Mouse (Mus musculus): ENCODE measurements at regions not wholly inside any gene's neighbourhood (a gene's known extent, or its start where the extent isn't known, plus 50 kb on each side); places are given as distances from the start of the nearest gene placed in this dataset.

- no peak overlapping the region for H3K27ac ChIP-seq (ENCODE audit: low read length)
- H3K36me3 ChIP-seq (ENCODE audit: insufficient read depth, low read length) = no peaks in the 10 kb centered on the region
- no peak overlapping the region for H3K4me3 ChIP-seq (ENCODE audit: low read depth, low read length)
- no peak overlapping the region for H3K9ac ChIP-seq (replicated peaks; ENCODE audit: low read depth)
- H3K4me1 ChIP-seq (ENCODE audit: insufficient read depth, low read depth, low read length) = peaks cover 57% of the 10 kb centered on the region
- WGBS = 60% methylated on average over 7 of the region's 7 CpGs
- no peak for ATAC-seq
- DNase-seq (ENCODE audit: low spot score) = no peak
- no peak for TF ChIP-seq CTCF (IDR thresholded peaks at IDR 0.05)
- TF ChIP-seq EP300 (IDR thresholded peaks at IDR 0.05) = no peak
- H3K4me2 ChIP-seq (replicated peaks; ENCODE audit: low read depth, low read length) = no peak overlapping the region
- no peaks in the 10 kb centered on the region for H3K9me3 ChIP-seq (ENCODE audit: low read length)
- no peaks in the 10 kb centered on the region for H3K27me3 ChIP-seq (replicated peaks; ENCODE audit: insufficient read depth, low read length)
These were observed 110.1 kb downstream of the Tomm20 start for GRCm38 (mm10) chr8:126835554-126835953.

GRCm38 (mm10) chr8:126833471-126834453 lies 111.9 kb downstream of the Tomm20 start:
- Histone ChIP-seq H3K9me3 (ENCODE audit: low read length) (no peaks in the 10 kb centered on the region), H3K36me3 (ENCODE audit: insufficient read depth, low read length) (no peaks in the 10 kb centered on the region), H3K4me1 (ENCODE audit: insufficient read depth, low read depth, low read length) (peaks cover 44% of the 10 kb centered on the region; the same call in 1 of the 2 replicates), H3K4me2 (replicated peaks; ENCODE audit: low read depth, low read length) (peak overlapping the region; percentile 17; the same call in 1 of the 2 replicates), H3K4me3 (ENCODE audit: low read depth, low read length) (no peak overlapping the region), H3K27ac (ENCODE audit: low read length) (peak overlapping the region; percentile 79), H3K27me3 (replicated peaks; ENCODE audit: insufficient read depth, low read length) (no peaks in the 10 kb centered on the region), H3K9ac (replicated peaks; ENCODE audit: low read depth) (peak overlapping the region; percentile 13; the same call in 1 of the 2 replicates)
- TF ChIP-seq CTCF (IDR thresholded peaks at IDR 0.05) (no peak), EP300 (IDR thresholded peaks at IDR 0.05) (peak; percentile 71; the same call in 1 of the 2 replicates)
- peak; percentile 19 for ATAC-seq
- WGBS = 6% methylated on average over 19 of the region's 19 CpGs
- peak; percentile 88 for DNase-seq (ENCODE audit: low spot score)

GRCm38 (mm10) chr8:126833006-126833405 lies 112.6 kb downstream of the Tomm20 start:
- peak overlapping the region; percentile 17; the same call in 1 of the 2 replicates for H3K4me2 ChIP-seq (replicated peaks; ENCODE audit: low read depth, low read length)
- peak overlapping the region; percentile 79 for H3K27ac ChIP-seq (ENCODE audit: low read length)
- TF ChIP-seq EP300 (IDR thresholded peaks at IDR 0.05) = no peak
- peak; percentile 24; the same call in 1 of the 2 replicates for TF ChIP-seq CTCF (IDR thresholded peaks at IDR 0.05)
- ATAC-seq (no peak), DNase-seq (ENCODE audit: low spot score) (peak; percentile 57)
- WGBS = 10% methylated on average over 5 of the region's 5 CpGs
- no peak overlapping the region for H3K4me3 ChIP-seq (ENCODE audit: low read depth, low read length)
- H3K36me3 ChIP-seq (ENCODE audit: insufficient read depth, low read length) = no peaks in the 10 kb centered on the region
- peak overlapping the region; percentile 13; the same call in 1 of the 2 replicates for H3K9ac ChIP-seq (replicated peaks; ENCODE audit: low read depth)
- H3K9me3 ChIP-seq (ENCODE audit: low read length) = no peaks in the 10 kb centered on the region
- H3K27me3 ChIP-seq (replicated peaks; ENCODE audit: insufficient read depth, low read length) = no peaks in the 10 kb centered on the region
- peaks cover 41% of the 10 kb centered on the region; the same call in 1 of the 2 replicates for H3K4me1 ChIP-seq (ENCODE audit: insufficient read depth, low read depth, low read length)

GRCm38 (mm10) chr8:126832163-126832978 lies 113.3 kb downstream of the Tomm20 start:
- 51% methylated on average over 12 of the region's 12 CpGs for WGBS
- TF ChIP-seq CTCF (IDR thresholded peaks at IDR 0.05) (no peak), EP300 (IDR thresholded peaks at IDR 0.05) (no peak)
- Histone ChIP-seq H3K4me2 (replicated peaks; ENCODE audit: low read depth, low read length) (no peak overlapping the region), H3K27me3 (replicated peaks; ENCODE audit: insufficient read depth, low read length) (no peaks in the 10 kb centered on the region), H3K9ac (replicated peaks; ENCODE audit: low read depth) (peak overlapping the region; percentile 12; the same call in 1 of the 2 replicates), H3K27ac (ENCODE audit: low read length) (peak overlapping the region; percentile 79), H3K9me3 (ENCODE audit: low read length) (no peaks in the 10 kb centered on the region), H3K36me3 (ENCODE audit: insufficient read depth, low read length) (no peaks in the 10 kb centered on the region), H3K4me1 (ENCODE audit: insufficient read depth, low read depth, low read length) (peaks cover 41% of the 10 kb centered on the region), H3K4me3 (ENCODE audit: low read depth, low read length) (no peak overlapping the region)
- ATAC-seq = no peak
- DNase-seq (ENCODE audit: low spot score) = peak; percentile 73

GRCm38 (mm10) chr8:126831312-126832162 lies 114.1 kb downstream of the Tomm20 start:
- no peak overlapping the region for H3K4me3 ChIP-seq (ENCODE audit: low read depth, low read length)
- peak overlapping the region; percentile 79 for H3K27ac ChIP-seq (ENCODE audit: low read length)
- DNase-seq (ENCODE audit: low spot score) = no peak
- H3K9me3 ChIP-seq (ENCODE audit: low read length) = no peaks in the 10 kb centered on the region
- ATAC-seq = no peak
- no peak overlapping the region for H3K4me2 ChIP-seq (replicated peaks; ENCODE audit: low read depth, low read length)
- no peaks in the 10 kb centered on the region for H3K36me3 ChIP-seq (ENCODE audit: insufficient read depth, low read length)
- peaks cover 46% of the 10 kb centered on the region for H3K4me1 ChIP-seq (ENCODE audit: insufficient read depth, low read depth, low read length)
- WGBS = 69% methylated on average over 14 of the region's 16 CpGs
- H3K9ac ChIP-seq (replicated peaks; ENCODE audit: low read depth) = no peak overlapping the region
- H3K27me3 ChIP-seq (replicated peaks; ENCODE audit: insufficient read depth, low read length) = no peaks in the 10 kb centered on the region
- TF ChIP-seq EP300 (IDR thresholded peaks at IDR 0.05) = no peak
- TF ChIP-seq CTCF (IDR thresholded peaks at IDR 0.05) = no peak
